Mouse (Mus musculus) frontal cortex, adult 2 months (tissue): ENCODE results near the gene Lmntd1. TPM values are rescaled to one million over a fixed set of nuclear protein-coding genes. Genes with fewer than 3 reads are reported as not detected.

Experiments used
- DNase-seq, 2 experiments: peaks; one replicate each; pipeline ENCODE4 v3.0.0; 2022; ENCODE audit warnings: low spot score in 1 of 2; ENCODE audit errors: extremely low spot score in 1 of 2
- polyA plus RNA-seq: library from polyadenylated mRNA; depleted of rRNA; stranded (reverse); fragments of >200 nt; gene quantifications from 2 replicates; pipeline ENCODE4 v1.2.3, GENCODE M21; 2012

Gene Lmntd1
- polyA plus RNA-seq, 1 experiment, result 2.1 TPM

DNA sequence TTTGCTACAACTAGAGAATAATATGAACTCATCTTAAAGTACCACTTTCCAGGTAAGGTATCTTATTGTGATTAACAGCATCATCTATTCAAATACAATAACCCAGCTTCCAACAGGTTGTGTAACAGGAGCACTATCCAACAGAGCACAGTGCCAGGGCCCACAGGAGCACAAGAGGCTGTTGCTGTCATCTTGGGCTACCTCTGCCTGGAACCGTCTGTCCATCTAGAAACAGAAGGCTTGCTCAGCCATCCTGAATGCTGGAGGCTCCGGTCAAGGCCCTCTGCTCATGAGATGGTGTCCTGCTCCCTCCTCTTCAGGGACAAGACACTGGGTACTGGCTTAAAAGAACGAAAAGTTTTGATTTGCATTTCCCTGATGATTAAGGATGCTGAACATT lies 46.3 kb downstream of the Lmntd1 start:
- DNase-seq, result no peak

- no peak for DNase-seq
Observed at GRCm38 (mm10) chr6:145567296-145567695, 46.8 kb downstream of the Lmntd1 start.

- no peak for DNase-seq
Observed at GRCm38 (mm10) chr6:145565663-145566062, 48.5 kb downstream of the Lmntd1 start.

GRCm38 (mm10) chr6:145564671-145565070 lies 49.4 kb downstream of the Lmntd1 start:
- DNase-seq, result no peak

DNA sequence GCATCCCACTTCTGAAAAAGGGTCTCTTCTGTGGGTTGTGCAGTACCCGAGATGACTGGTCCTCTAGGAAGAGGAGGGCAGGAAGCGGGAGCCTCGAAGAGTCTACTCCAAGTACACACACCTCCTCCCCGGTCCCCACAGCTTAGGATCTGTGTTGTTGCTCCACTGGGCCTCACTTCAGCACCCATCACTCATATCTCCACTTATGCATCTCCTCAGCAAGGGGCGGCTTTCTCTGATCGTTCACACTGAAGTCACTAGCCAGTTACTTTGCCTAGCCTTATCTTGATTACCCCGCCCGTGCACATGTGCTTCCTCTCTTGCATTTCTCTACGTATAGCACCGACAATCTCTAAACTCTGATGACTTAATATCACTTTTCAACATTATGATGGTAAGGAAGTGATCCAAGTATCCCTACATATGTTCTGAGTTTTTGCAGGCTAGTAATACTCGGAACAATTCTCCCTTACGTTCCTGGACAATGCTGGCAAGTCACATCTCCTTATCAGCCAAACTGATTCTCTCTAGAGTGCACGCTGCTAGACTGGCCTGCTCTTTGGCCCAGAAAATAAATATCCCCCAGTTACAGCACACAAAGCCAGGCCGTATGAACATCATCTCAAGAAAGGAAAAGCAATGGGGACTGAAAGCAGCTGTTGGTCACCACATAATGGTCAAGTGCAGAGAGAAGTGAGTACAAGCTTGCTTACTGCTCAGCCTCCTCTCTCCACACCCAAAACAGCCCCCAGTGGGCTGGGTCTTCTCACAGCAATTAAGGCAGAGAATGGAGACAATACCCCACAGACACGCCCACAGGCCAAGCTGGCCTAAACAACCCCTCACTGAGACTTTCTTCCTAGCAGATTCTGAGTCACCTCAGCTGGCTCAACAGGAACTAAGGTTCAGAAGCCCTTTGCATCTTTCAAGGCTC lies 56.8 kb downstream of the Lmntd1 start:
- DNase-seq, result no peak

DNA sequence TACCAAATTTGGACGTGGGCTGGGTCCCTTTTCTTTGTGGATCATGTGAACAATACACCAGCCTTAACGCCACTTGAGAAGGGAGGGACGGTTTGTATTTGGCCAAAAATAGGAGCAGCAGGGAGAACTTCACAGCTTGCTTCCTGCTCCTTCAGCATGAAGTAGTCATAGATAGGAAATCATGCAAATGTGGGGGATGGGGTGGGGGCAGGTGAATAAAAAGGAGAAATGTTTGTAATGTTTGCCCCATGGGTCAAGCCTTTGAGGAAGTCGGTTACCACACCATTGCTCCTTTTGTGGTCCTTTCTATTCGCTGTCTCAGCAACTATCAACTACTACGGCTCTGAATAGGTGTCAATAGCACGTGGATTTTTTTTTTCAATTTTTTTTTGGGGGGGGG lies 60.9 kb downstream of the Lmntd1 start:
- no peak for DNase-seq

DNA sequence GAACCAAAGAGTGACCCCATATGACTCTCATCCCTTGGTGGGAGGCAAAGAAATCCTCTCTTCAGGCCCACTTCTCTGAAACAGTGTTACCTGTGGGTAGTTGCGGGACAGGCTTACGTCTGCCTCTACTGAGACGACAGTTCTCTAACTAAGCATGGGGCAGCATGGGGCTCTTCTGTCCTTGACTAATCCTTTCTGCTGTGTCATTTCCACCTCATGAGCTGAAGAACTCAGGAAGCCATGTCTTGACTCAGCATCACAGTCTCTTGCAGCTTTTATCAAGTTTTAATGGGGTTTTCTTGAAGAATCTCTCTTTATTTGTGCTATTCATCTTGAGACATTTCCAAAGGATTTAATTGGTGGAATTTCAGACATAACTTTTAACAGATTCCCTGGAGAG lies 61.3 kb downstream of the Lmntd1 start:
- DNase-seq, result no peak

DNA sequence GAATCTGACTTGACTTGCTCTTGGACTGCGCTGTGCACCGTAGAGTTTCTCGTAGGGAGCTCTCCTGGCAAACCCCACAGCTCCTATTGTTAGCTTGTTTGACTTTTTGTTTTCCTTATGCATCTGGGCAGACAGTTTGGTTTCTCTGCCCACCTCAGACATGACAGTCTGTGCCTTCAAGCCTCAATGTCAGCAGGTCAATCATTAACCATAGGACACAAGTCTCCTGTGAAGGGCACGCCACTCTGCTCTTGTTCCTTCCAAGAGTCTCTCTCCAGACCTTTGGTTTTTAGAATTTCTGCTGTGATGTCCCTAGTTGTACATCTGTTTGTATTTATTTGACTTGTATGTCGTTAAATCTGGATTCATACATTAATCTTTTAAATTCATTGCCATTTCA lies 63.1 kb downstream of the Lmntd1 start:
- DNase-seq, result no peak

GRCm38 (mm10) chr6:145545927-145546641 lies 68.0 kb downstream of the Lmntd1 start:
- DNase-seq, result peak in 1 of 2 experiments; percentile 14

GRCm38 (mm10) chr6:145544838-145545237 lies 69.3 kb downstream of the Lmntd1 start:
- DNase-seq, result no peak

DNA sequence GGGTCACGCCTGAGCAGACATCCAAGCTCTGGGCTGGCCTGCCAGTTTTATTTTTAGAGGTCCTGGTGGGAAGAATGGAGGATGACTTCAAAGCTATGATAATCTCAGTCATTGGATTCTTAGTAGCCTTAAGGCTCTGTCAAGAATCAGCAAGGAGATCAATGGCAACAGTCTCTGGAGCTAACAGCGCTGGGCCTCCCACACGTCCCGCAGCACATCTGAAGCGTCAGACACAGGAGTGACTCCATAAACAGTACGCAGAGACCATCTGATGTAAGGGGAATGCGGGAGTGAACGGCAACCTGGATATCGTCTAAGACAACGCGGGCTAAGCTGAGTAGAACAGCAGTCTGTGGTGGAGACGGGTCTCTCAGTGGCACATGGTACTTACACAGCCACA lies 69.8 kb downstream of the Lmntd1 start:
- DNase-seq, result no peak

DNA sequence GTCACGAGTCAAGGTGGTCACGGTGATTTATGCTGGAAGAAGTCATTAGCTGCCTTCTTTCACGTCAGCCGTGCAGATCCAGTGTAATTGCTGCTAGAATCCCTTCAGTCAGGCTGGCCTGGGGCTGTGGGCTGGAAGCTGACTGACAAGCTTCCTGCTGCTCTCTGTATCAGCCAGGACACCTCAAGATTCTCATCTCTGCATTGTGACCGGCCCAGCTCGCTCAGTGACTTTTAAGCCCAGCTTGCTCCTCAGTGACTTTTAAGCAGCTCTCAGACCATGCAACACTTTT lies 74.6 kb downstream of the Lmntd1 start:
- DNase-seq, result no peak

DNA sequence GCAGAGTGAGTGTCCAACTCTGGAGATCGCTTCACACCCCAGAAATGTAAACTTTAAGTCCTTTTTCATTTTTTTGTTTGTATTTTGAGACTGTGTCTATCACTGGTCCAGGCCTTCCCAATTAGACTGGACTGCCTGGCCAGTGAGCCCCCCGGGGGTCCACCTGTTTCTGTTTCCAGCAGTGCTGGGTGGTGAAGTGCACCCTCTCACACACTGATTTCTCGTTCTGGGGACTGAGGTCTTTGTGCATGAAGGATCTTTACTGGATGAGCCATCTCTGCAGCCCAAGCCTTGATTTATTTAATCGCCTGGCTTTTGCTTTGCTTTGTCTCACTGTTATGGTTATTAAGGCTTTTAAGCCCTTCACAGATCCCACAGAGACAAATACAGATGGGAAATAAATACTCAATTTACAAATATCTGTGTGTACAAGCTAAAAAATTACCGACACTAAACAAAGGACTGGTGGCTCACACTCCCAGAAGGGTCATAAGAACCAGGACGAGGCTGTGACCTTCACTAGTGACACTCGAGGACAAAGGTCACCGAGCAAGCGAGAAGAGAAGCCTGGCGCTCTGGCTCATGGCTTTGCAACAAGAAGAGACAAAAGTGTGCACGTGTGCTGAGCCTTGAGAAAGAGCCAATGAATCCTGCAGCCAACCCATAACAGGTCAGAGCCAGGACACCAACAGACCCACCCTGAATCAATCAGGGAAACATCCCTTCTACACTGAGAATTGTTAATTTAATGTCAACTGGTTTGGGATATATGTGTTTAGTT lies 75.1 kb downstream of the Lmntd1 start:
- DNase-seq, result no peak

- no peak for DNase-seq
Observed at GRCm38 (mm10) chr6:145530464-145530863, 83.7 kb downstream of the Lmntd1 start.

- DNase-seq, result no peak
Observed at GRCm38 (mm10) chr6:145523337-145523736, 90.8 kb downstream of the Lmntd1 start.

DNA sequence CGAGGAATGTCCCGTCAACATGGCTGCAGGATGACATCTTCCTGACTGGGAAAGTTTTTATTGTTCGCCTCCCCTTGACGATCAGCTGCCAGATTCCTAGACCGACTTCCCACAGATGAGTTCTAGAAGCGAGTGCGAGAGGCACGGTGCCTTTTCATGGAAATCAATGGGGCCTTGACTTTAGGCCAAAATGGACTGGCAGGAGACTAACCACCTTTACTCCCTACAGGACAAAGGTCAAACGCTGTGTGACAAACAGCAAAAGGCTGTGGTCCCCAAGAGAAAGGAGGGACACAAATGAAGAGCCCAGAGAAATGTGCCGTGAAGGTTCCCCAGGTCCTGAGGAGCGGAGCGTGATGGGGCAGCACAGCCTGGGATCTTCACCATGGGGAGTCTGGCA lies 91.5 kb downstream of the Lmntd1 start:
- DNase-seq, result no peak

DNA sequence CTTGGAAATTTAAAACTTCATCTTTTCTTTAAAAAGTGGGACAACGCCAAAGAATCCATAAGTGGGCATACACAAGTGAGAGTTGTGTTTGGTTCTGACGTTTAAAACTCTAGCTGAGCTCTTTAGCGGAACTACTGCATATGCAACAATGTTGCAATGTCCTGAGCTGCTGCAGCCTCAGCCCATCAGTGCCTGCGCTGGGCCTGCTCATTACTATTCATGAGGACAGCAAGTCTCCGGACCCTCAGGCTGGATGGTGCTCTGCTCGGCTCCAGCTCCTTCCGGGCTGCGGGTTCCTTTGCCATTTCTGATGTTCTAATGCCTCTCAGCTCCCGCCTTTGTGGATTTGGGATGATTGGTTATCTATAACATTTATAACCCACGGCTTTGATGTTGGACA lies 97.1 kb downstream of the Lmntd1 start:
- no peak for DNase-seq

- peak in 1 of 2 experiments; percentile 8 for DNase-seq
Observed at GRCm38 (mm10) chr6:145515859-145516581, 98.1 kb downstream of the Lmntd1 start.

DNA sequence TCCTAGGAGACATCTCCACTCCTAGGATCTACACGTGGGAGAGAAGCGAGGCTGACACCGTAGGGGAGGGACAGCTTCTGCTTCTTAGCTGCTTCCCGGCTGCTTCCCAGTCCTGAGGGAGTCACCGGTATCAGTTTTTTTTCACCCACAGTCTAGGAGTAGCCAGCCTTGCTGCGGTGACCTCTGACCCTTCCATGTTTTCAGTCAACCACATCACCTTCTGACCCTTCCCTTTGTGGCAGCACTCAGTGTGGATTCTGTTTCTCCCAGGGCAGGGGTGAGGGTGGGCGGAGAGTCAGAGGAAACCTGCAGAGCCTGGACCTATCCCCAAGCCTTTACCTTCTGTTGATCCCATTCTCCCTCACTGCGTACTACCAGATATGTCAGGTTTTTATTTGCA lies 102.9 kb downstream of the Lmntd1 start:
- no peak for DNase-seq

DNA sequence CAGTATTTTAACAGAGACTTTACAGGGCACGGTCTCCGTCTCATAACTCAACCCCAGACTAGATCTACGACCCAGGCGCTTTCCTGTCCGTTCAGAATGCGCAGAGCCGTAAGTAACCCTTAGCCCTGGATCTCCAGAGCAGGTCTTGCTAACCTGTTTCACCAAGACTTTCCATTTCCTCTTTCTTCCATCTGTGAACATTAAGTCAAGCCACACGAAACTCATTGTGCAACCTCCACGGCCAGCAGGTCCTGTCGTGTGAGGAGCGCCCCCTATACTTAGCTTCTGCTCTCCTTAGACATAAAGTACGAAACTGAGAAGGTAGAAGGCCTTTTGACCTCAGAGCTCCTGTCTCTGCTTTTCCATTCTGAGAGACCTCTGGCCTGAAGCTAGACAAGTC lies 105.3 kb downstream of the Lmntd1 start:
- DNase-seq, result no peak

GRCm38 (mm10) chr6:145501751-145502150 lies 112.4 kb downstream of the Lmntd1 start:
- DNase-seq, result no peak
